Mouse (Mus musculus) liver, adult 2 months (tissue): ENCODE measurements at regions not wholly inside any gene's neighbourhood (a gene's known extent, or its start where the extent isn't known, plus 50 kb on each side); places are given as distances from the start of the nearest gene placed in this dataset.

ENCODE experiments used
- CTCF ChIP-seq: fragments of 200-500 bp; IDR thresholded peaks from 2 replicates; pipeline ENCODE4 v1.5.1; 2011; ENCODE audit warnings: low read depth, low read length, control low read depth
- POLR2A ChIP-seq: fragments of 200-500 bp; IDR thresholded peaks from 2 replicates; pipeline ENCODE4 v1.6.1; 2011; ENCODE audit warnings: low read length, control low read depth; ENCODE audit not compliant: insufficient read depth; ENCODE audit errors: extremely low read depth

- TF ChIP-seq POLR2A (no peak), CTCF (no peak)
These were observed 2933.6 kb upstream of the 5930422O12Rik start for GRCm38 (mm10) chr8:30494851-30495355.
